Mouse (Mus musculus) NIH3T3 (cell line): ENCODE data around the gene Cdh13.
A peak's percentile ranks its signal among the peaks of the same experiment; 100 is the strongest.

Source experiments
- DNase-seq: peaks from one replicate; pipeline ENCODE4 v3.0.0-alpha.2; 2012; ENCODE audit warnings: low read depth

Cdh13 gene

DNA sequence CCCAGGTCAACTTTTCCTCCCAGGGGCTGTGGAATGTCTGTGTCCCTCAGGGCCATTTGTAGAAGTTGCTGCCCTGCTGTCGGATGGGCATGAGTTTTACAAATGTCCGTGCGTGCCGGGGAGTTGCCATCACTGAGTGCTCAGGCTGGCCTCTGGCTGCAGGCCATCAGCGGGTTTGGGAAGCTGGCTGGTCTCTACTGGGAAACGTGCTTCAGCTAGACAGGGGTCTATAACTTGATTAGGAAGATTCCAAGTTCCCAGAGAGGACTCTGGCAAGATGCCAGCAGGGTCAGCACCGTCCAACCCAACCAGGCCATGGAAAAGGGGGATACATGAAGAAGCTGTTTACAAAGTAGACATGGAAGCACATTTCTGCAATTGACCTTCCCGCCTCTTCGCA lies 163.0 kb downstream of the Cdh13 start:
- peak; percentile 3 for DNase-seq

- no peak for DNase-seq
These were observed 164.5 kb downstream of the Cdh13 start for GRCm38 (mm10) chr8:118448011-118448410.

DNA sequence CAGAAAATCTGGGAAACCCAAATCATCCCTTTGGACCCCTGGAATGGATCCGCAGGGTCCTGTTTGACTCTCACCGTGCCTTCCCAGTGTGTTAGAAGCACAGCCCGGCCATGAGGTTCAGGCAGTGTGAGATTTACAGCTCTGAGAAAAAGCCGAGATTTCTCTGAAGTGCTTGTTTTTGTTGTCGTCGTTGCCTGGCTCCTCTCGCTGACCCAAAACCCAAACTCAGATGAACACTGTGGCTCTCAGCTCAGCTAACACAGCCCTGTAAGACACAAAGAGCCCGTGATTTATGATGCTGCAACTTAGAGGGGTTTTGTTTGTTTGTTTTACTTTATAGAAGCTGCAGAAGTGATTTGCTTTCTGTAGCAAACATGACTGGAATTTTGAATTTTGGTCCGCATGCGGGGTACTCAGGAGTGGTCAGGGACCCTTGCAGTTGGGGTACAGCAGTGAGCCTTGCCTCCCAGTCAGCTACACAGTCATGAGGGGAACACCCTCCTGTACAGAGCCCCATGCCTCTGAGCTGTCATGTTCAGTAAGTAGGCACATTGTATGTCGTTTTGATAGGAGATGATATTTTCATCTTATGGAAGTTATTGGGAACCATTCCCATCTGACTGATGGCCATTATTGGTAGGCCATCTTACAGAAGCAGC lies 169.0 kb downstream of the Cdh13 start:
- no peak for DNase-seq

DNA sequence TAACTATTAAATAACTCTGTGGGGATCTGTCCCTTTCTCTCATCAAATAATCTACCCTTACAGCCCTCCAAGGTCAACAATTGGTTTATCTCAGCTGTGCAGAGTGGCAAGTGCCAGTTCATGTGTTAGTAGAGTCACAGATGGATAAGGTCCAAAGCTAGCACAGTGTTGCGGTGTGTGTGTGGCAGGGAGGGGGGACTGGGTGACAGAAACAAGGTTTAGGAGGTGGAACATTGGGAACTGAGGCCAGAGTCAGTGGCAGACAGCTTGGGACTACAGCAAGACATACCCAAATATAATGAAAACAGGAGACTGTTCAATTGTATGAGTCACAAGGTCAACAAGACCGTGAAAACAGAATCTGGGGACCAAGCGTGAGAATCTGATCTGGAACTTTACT lies 171.7 kb downstream of the Cdh13 start:
- DNase-seq: no peak

- DNase-seq: no peak
These were observed 181.9 kb downstream of the Cdh13 start for GRCm38 (mm10) chr8:118465330-118465948.

GRCm38 (mm10) chr8:118477587-118477986 lies 194.1 kb downstream of the Cdh13 start:
- DNase-seq: no peak

GRCm38 (mm10) chr8:118488735-118489134 lies 205.2 kb downstream of the Cdh13 start:
- DNase-seq: no peak

DNA sequence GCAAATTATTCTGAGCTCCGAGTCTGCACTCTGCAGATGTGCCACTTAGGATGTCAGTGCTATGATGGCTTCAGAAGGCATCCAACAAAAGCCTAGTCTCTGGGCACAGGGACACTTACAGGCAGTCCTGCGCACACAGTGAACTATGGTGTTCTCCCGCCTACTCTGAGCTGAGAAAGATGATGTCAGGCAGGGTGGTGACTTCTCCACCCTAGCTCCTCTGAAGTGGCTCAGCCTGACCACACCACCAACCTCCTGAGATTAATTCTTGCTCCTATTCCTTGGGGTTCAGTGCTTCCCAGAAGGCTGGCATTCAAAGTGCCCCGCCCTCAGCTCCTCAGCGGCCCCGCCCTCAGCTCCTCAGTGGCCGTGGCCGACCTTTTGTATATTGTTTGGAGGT lies 219.0 kb downstream of the Cdh13 start:
- no peak for DNase-seq

- no peak for DNase-seq
These were observed 225.9 kb downstream of the Cdh13 start for GRCm38 (mm10) chr8:118509426-118509825.

- DNase-seq: no peak
These were observed 229.7 kb downstream of the Cdh13 start for GRCm38 (mm10) chr8:118513259-118513658.

DNA sequence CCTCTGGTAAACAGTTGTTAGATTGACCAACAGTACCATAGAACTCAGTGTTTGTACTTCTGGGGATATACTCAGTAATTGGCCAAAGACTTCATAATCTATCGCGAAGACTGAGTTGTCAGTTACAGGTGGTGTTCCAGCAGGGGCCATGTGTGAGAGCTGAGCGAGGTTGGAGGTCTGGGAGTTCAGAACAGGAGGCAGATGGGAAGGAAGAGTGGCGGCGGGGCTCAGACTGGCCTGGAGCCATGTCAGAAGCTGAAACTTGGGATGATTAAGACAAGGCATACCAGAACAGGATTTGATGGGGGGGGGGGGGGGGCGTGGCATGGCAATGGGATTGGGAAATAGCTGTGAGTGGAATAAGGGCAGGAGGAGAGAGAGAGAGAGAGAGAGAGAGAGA lies 232.1 kb downstream of the Cdh13 start:
- no peak for DNase-seq

- no peak for DNase-seq
These were observed 233.5 kb downstream of the Cdh13 start for GRCm38 (mm10) chr8:118517071-118517470.

GRCm38 (mm10) chr8:118518030-118518741 lies 234.7 kb downstream of the Cdh13 start:
- peak; percentile 15 for DNase-seq

- DNase-seq: no peak
These were observed 235.2 kb downstream of the Cdh13 start for GRCm38 (mm10) chr8:118518742-118519102.

DNA sequence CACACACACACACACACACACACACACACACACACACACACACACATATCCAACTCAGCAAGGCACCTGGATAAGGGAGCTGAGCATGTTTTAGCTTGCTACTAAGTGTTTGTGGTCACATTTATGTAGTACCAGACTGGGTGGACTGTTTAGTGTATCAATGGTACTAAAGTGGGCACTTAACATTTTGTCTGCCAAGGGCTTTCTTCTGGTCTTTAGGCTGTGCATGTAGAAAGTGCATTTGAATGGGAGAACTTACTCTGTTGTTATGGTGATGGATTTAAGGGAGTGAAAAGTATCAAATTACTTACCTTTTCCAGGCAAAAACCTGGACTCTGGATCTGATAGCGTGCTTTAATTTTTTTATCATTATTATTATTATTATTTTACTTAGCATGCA lies 240.4 kb downstream of the Cdh13 start:
- DNase-seq: no peak

- DNase-seq: no peak
These were observed 255.5 kb downstream of the Cdh13 start for GRCm38 (mm10) chr8:118538816-118539558.

DNA sequence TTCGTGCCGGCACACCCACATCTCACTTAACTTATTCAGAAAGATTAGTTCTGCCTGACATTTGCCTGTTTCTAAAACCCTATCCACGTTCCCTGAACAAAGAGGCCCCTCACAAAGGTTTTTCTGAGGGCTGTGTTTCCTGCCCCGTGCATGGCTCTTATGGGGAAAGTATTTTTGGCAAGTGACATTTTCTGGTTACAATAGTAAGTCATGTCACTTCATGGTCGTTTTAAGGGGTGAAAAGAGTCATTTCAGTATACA lies 256.0 kb downstream of the Cdh13 start:
- no peak for DNase-seq

- no peak for DNase-seq
These were observed 256.4 kb downstream of the Cdh13 start for GRCm38 (mm10) chr8:118539941-118540340.

DNA sequence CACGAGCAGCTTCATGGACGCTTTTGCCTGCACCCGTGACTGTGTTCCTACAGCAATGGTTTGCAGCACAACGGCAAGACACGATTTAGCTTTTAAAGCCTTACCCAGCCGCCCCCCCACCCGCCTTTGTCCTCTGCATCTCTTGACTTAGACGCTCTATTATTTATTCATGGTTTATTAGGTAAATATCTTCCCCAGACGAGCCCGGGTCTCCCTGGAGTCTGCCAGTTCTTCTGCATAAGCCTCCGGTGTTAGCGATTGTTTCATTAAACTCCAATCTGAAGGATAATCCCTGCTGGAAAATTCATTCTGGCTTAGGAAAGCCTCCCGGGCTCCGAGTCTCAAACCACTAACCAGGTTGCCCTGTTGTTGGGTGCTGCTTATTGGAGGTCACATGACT lies 268.9 kb downstream of the Cdh13 start:
- no peak for DNase-seq

GRCm38 (mm10) chr8:118552842-118553241 lies 269.3 kb downstream of the Cdh13 start:
- no peak for DNase-seq

GRCm38 (mm10) chr8:118564024-118564423 lies 280.5 kb downstream of the Cdh13 start:
- DNase-seq: no peak

DNA sequence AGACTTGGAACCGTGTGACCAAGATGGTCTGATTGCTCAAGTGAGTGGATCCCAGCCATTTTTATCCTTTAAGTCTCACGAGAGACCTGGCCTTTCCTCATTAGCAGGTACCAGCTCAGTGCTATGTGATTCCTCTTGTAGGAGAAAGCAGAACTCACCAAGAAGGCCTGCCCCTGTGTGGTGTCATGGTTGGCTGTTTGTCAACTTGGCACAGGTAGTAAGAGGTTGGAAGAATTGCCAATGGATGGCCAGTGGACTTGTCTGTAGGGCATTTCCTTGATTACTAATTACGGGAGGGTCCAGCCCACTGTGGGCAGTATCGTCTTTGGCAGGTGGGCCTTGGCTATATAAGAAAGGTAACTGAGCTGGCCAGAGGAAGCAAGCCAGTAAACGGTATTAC lies 281.7 kb downstream of the Cdh13 start:
- no peak for DNase-seq
